Mouse (Mus musculus): ENCODE data around the gene Unc5a. TPM values are rescaled to one million over a fixed set of nuclear protein-coding genes. Genes with fewer than 3 reads are reported as not detected.
A peak's percentile ranks its signal among the peaks of the same experiment; 100 is the strongest.

The Unc5a gene
- polyA plus RNA-seq, 1 experiment from 2014 or later, result 1.5 TPM

- no peak overlapping the region for H3K27ac ChIP-seq (ENCODE audit: low read depth, low read length)
- H3K36me3 ChIP-seq (ENCODE audit: control insufficient read depth, insufficient read depth, low read length), result no peaks in the 10 kb centered on the region
- 57% methylated on average over 8 of the region's 8 CpGs for WGBS
- DNase-seq (ENCODE audit: low spot score) (no peak), ATAC-seq (replicated peaks; ENCODE audit: low FRiP score) (no peak)
- no peak overlapping the region for H3K4me3 ChIP-seq (ENCODE audit: low read depth, low read length)
- no peaks in the 10 kb centered on the region for H3K9me3 ChIP-seq (ENCODE audit: control insufficient read depth, low read length)
- no peak overlapping the region for H3K9ac ChIP-seq (ENCODE audit: low read depth, low read length)
- H3K27me3 ChIP-seq (replicated peaks; ENCODE audit: control insufficient read depth, insufficient read depth, low read length), result no peaks in the 10 kb centered on the region; the same call in 1 of the 2 replicates
- no peak overlapping the region for H3K4me2 ChIP-seq
- H3K4me1 ChIP-seq (replicated peaks; ENCODE audit: control insufficient read depth, insufficient read depth, low read length), result no peaks in the 10 kb centered on the region
Observed at GRCm38 (mm10) chr13:54925466-54925865, 23.7 kb upstream of the Unc5a start.

GRCm38 (mm10) chr13:54926654-54927053 is 22.6 kb upstream of the Unc5a start:
- Histone ChIP-seq H3K4me3 (ENCODE audit: low read depth, low read length) (no peak overlapping the region), H3K27ac (ENCODE audit: low read depth, low read length) (no peak overlapping the region), H3K36me3 (ENCODE audit: control insufficient read depth, insufficient read depth, low read length) (no peaks in the 10 kb centered on the region), H3K27me3 (replicated peaks; ENCODE audit: control insufficient read depth, insufficient read depth, low read length) (no peaks in the 10 kb centered on the region), H3K9me3 (ENCODE audit: control insufficient read depth, low read length) (no peaks in the 10 kb centered on the region), H3K9ac (ENCODE audit: low read depth, low read length) (no peak overlapping the region), H3K4me1 (replicated peaks; ENCODE audit: control insufficient read depth, insufficient read depth, low read length) (no peaks in the 10 kb centered on the region), H3K4me2 (no peak overlapping the region)
- DNase-seq (ENCODE audit: low spot score) (no peak), ATAC-seq (replicated peaks; ENCODE audit: low FRiP score) (no peak)
- WGBS, result 63% methylated on average over 4 of the region's 4 CpGs

GRCm38 (mm10) chr13:54930123-54930522 is 19.1 kb upstream of the Unc5a start:
- DNase-seq (ENCODE audit: low spot score), result no peak
- H3K9ac ChIP-seq (ENCODE audit: low read depth, low read length), result no peak overlapping the region
- H3K9me3 ChIP-seq (ENCODE audit: control insufficient read depth, low read length), result no peaks in the 10 kb centered on the region
- H3K36me3 ChIP-seq (ENCODE audit: control insufficient read depth, insufficient read depth, low read length), result no peaks in the 10 kb centered on the region
- H3K27ac ChIP-seq (ENCODE audit: low read depth, low read length), result no peak overlapping the region
- H3K27me3 ChIP-seq (replicated peaks; ENCODE audit: control insufficient read depth, insufficient read depth, low read length), result no peaks in the 10 kb centered on the region; the same call in 1 of the 2 replicates
- no peak overlapping the region for H3K4me2 ChIP-seq
- ATAC-seq (replicated peaks; ENCODE audit: low FRiP score), result no peak
- no peaks in the 10 kb centered on the region for H3K4me1 ChIP-seq (replicated peaks; ENCODE audit: control insufficient read depth, insufficient read depth, low read length)
- 40% methylated on average over 4 of the region's 4 CpGs for whole genome bisulfite sequencing
- H3K4me3 ChIP-seq (ENCODE audit: low read depth, low read length), result no peak overlapping the region

- 77% methylated on average over 8 of the region's 8 CpGs for WGBS
- Histone ChIP-seq H3K4me2 (no peak overlapping the region), H3K9me3 (ENCODE audit: control insufficient read depth, low read length) (no peaks in the 10 kb centered on the region), H3K27me3 (replicated peaks; ENCODE audit: control insufficient read depth, insufficient read depth, low read length) (peaks cover 2% of the 10 kb centered on the region; the same call in 1 of the 2 replicates), H3K4me3 (ENCODE audit: low read depth, low read length) (no peak overlapping the region), H3K9ac (ENCODE audit: low read depth, low read length) (no peak overlapping the region), H3K27ac (ENCODE audit: low read depth, low read length) (no peak overlapping the region), H3K4me1 (replicated peaks; ENCODE audit: control insufficient read depth, insufficient read depth, low read length) (no peaks in the 10 kb centered on the region), H3K36me3 (ENCODE audit: control insufficient read depth, insufficient read depth, low read length) (no peaks in the 10 kb centered on the region)
- DNase-seq (ENCODE audit: low spot score), result no peak
- no peak for ATAC-seq (replicated peaks; ENCODE audit: low FRiP score)
Observed at GRCm38 (mm10) chr13:54934873-54935272, 14.3 kb upstream of the Unc5a start.

GRCm38 (mm10) chr13:54936173-54936572 is 13.0 kb upstream of the Unc5a start:
- no peaks in the 10 kb centered on the region for H3K36me3 ChIP-seq (ENCODE audit: control insufficient read depth, insufficient read depth, low read length)
- H3K27ac ChIP-seq (ENCODE audit: low read depth, low read length), result no peak overlapping the region
- DNase-seq (ENCODE audit: low spot score) (no peak), ATAC-seq (replicated peaks; ENCODE audit: low FRiP score) (no peak)
- H3K9me3 ChIP-seq (ENCODE audit: control insufficient read depth, low read length), result no peaks in the 10 kb centered on the region
- H3K4me1 ChIP-seq (replicated peaks; ENCODE audit: control insufficient read depth, insufficient read depth, low read length), result no peaks in the 10 kb centered on the region
- no peak overlapping the region for H3K9ac ChIP-seq (ENCODE audit: low read depth, low read length)
- H3K4me3 ChIP-seq (ENCODE audit: low read depth, low read length), result no peak overlapping the region
- H3K4me2 ChIP-seq, result no peak overlapping the region
- WGBS, result 67% methylated on average over 6 of the region's 6 CpGs
- H3K27me3 ChIP-seq (replicated peaks; ENCODE audit: control insufficient read depth, insufficient read depth, low read length), result peaks cover 5% of the 10 kb centered on the region; the same call in 1 of the 2 replicates

GRCm38 (mm10) chr13:54937885-54938284 is 11.3 kb upstream of the Unc5a start:
- no peaks in the 10 kb centered on the region for H3K36me3 ChIP-seq (ENCODE audit: control insufficient read depth, insufficient read depth, low read length)
- ATAC-seq (replicated peaks; ENCODE audit: low FRiP score) (no peak), DNase-seq (ENCODE audit: low spot score) (no peak)
- H3K9ac ChIP-seq (ENCODE audit: low read depth, low read length), result no peak overlapping the region
- H3K27ac ChIP-seq (ENCODE audit: low read depth, low read length), result no peak overlapping the region
- peaks cover 5% of the 10 kb centered on the region; the same call in 1 of the 2 replicates for H3K27me3 ChIP-seq (replicated peaks; ENCODE audit: control insufficient read depth, insufficient read depth, low read length)
- H3K4me3 ChIP-seq (ENCODE audit: low read depth, low read length), result no peak overlapping the region
- no peaks in the 10 kb centered on the region for H3K9me3 ChIP-seq (ENCODE audit: control insufficient read depth, low read length)
- H3K4me2 ChIP-seq, result no peak overlapping the region
- 37% methylated on average over 11 of the region's 11 CpGs for WGBS
- H3K4me1 ChIP-seq (replicated peaks; ENCODE audit: control insufficient read depth, insufficient read depth, low read length), result no peaks in the 10 kb centered on the region

- WGBS, result 80% methylated on average over 3 of the region's 3 CpGs
- Histone ChIP-seq H3K9me3 (ENCODE audit: control insufficient read depth, low read length) (no peaks in the 10 kb centered on the region), H3K27ac (ENCODE audit: low read depth, low read length) (no peak overlapping the region), H3K27me3 (replicated peaks; ENCODE audit: control insufficient read depth, insufficient read depth, low read length) (peaks cover 5% of the 10 kb centered on the region; the same call in 1 of the 2 replicates), H3K4me2 (no peak overlapping the region), H3K36me3 (ENCODE audit: control insufficient read depth, insufficient read depth, low read length) (no peaks in the 10 kb centered on the region), H3K4me3 (ENCODE audit: low read depth, low read length) (no peak overlapping the region), H3K9ac (ENCODE audit: low read depth, low read length) (no peak overlapping the region), H3K4me1 (replicated peaks; ENCODE audit: control insufficient read depth, insufficient read depth, low read length) (no peaks in the 10 kb centered on the region)
- DNase-seq (ENCODE audit: low spot score) (no peak), ATAC-seq (replicated peaks; ENCODE audit: low FRiP score) (no peak)
Observed at GRCm38 (mm10) chr13:54938493-54938892, 10.7 kb upstream of the Unc5a start.

- H3K4me2 ChIP-seq, result no peak overlapping the region
- H3K9ac ChIP-seq (ENCODE audit: low read depth, low read length), result no peak overlapping the region
- no peak overlapping the region for H3K4me3 ChIP-seq (ENCODE audit: low read depth, low read length)
- 53% methylated on average over 9 of the region's 9 CpGs for WGBS
- DNase-seq (ENCODE audit: low spot score) (no peak), ATAC-seq (replicated peaks; ENCODE audit: low FRiP score) (no peak)
- no peak overlapping the region for H3K27ac ChIP-seq (ENCODE audit: low read depth, low read length)
- H3K9me3 ChIP-seq (ENCODE audit: control insufficient read depth, low read length), result no peaks in the 10 kb centered on the region
- no peaks in the 10 kb centered on the region for H3K36me3 ChIP-seq (ENCODE audit: control insufficient read depth, insufficient read depth, low read length)
- peaks cover 3% of the 10 kb centered on the region; the same call in 1 of the 2 replicates for H3K4me1 ChIP-seq (replicated peaks; ENCODE audit: control insufficient read depth, insufficient read depth, low read length)
- peaks cover 52% of the 10 kb centered on the region for H3K27me3 ChIP-seq (replicated peaks; ENCODE audit: control insufficient read depth, insufficient read depth, low read length)
Observed at GRCm38 (mm10) chr13:54944411-54945157, 4.6 kb upstream of the Unc5a start.

- H3K36me3 ChIP-seq (ENCODE audit: control insufficient read depth, insufficient read depth, low read length), result no peaks in the 10 kb centered on the region
- 8% methylated on average over 4 of the region's 4 CpGs for WGBS
- ATAC-seq (replicated peaks; ENCODE audit: low FRiP score) (no peak), DNase-seq (ENCODE audit: low spot score) (peak; percentile 48)
- H3K9me3 ChIP-seq (ENCODE audit: control insufficient read depth, low read length), result no peaks in the 10 kb centered on the region
- peaks cover 55% of the 10 kb centered on the region for H3K27me3 ChIP-seq (replicated peaks; ENCODE audit: control insufficient read depth, insufficient read depth, low read length)
- H3K4me1 ChIP-seq (replicated peaks; ENCODE audit: control insufficient read depth, insufficient read depth, low read length), result peaks cover 3% of the 10 kb centered on the region
- no peak overlapping the region for H3K9ac ChIP-seq (ENCODE audit: low read depth, low read length)
- no peak overlapping the region for H3K27ac ChIP-seq (ENCODE audit: low read depth, low read length)
- H3K4me3 ChIP-seq (ENCODE audit: low read depth, low read length), result no peak overlapping the region
- no peak overlapping the region for H3K4me2 ChIP-seq
Observed at GRCm38 (mm10) chr13:54945332-54945731, 3.9 kb upstream of the Unc5a start.
